Mouse (Mus musculus) intestine, embryonic 16.5 days (tissue): ENCODE measurements around the gene Akna. TPM values are rescaled to one million over a fixed set of nuclear protein-coding genes. Genes with fewer than 3 reads are reported as not detected.

Experiments
- ATAC-seq: fragments of 200-750 bp; cut with Nextera tagmentation; 2 replicates; pipeline ENCODE4 v1.8.0; 2017; ENCODE audit warnings: moderate TSS enrichment, moderate library complexity
- H3K27ac ChIP-seq: fragments of 300-500 bp; sonication (generic); 2 replicates; pipeline ENCODE4 v1.5.1; 2014; ENCODE audit warnings: mild to moderate bottlenecking, low read length
- H3K27me3 ChIP-seq: fragments of 300-500 bp; sonication (generic); replicated peaks from 2 replicates; pipeline ENCODE4 v1.6.1; 2014; ENCODE audit warnings: low read length, control low read depth, mixed read lengths; ENCODE audit not compliant: control insufficient read depth, insufficient read depth
- H3K36me3 ChIP-seq: fragments of 300-500 bp; sonication (generic); 2 replicates; pipeline ENCODE4 v1.6.1; 2014; ENCODE audit warnings: low read length, control low read depth; ENCODE audit not compliant: control insufficient read depth, insufficient read depth
- H3K4me1 ChIP-seq: fragments of 300-500 bp; sonication (generic); 2 replicates; pipeline ENCODE4 v1.6.1; 2014; ENCODE audit warnings: low read length, control low read depth, mixed read lengths; ENCODE audit not compliant: control insufficient read depth, insufficient read depth
- H3K4me2 ChIP-seq: fragments of 300-500 bp; sonication (generic); 2 replicates; pipeline ENCODE4 v1.6.1; 2014; ENCODE audit warnings: low read depth, low read length, control low read depth
- H3K4me3 ChIP-seq: fragments of 300-500 bp; sonication (generic); 2 replicates; pipeline ENCODE4 v1.5.1; 2014; ENCODE audit warnings: mild to moderate bottlenecking, low read length
- H3K9ac ChIP-seq: fragments of 300-500 bp; sonication (generic); 2 replicates; pipeline ENCODE4 v1.6.1; 2014; ENCODE audit warnings: low read depth, low read length
- H3K9me3 ChIP-seq: fragments of 300-500 bp; sonication (generic); 2 replicates; pipeline ENCODE4 v1.6.1; 2016; ENCODE audit warnings: low read length, control low read depth; ENCODE audit not compliant: control insufficient read depth
- WGBS: fragments of 180-500 bp; shearing (Covaris S2); extraction: QIAGEN DNeasy Blood & Tissue Kit; methylation state at CpG from one replicate; pipeline ENCODE4 v1.1.7; 2014; 5-methylcytosine and 5-hydroxymethylcytosine counted together
- polyA plus RNA-seq: library from polyadenylated mRNA; unstranded; fragments of >200 nt; fragmentation: Nextera tagmentation; extraction: Ambion mirVana; gene quantifications from 2 replicates; pipeline ENCODE4 v1.2.1, GENCODE M21; 2015

Akna gene
- polyA plus RNA-seq, 1 experiment from 2014 or later: 5.4 TPM

DNA sequence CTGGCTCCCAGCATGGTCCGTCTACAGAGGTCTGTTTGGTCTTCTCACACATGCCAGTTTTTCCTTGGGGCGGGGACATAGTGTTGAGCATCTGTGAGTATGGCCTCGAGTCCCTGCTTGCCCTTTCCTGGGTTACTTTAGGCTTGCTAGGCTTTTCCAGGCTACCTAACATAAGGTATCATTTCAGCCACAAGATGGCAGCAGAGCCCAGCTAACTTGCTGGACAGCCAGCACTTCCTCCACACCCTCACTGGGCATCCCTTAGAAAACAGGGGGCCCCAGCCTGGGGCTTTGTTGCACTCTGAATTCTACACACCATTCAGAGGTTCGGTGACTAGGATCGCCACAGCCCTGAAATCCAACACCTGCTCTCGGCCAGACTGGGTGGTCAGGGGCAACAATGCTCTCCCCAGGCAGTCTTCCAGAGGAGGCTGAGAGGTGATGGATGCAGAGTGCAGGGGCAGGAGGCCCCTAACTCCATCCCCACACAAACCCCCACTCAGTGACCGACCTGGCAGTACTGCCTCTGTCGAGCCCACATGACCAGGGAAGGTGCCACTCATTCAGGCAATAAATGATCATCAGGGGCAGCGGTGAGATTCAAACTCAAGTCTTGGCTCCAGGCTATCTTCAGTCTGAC, 14.3 kb upstream of the Akna start:
- Histone ChIP-seq H3K4me1 (no peaks in the 10 kb centered on the region), H3K27me3 (no peaks in the 10 kb centered on the region), H3K36me3 (no peaks in the 10 kb centered on the region), H3K27ac (no peak overlapping the region), H3K9me3 (no peaks in the 10 kb centered on the region), H3K9ac (no peak overlapping the region), H3K4me3 (no peak overlapping the region), H3K4me2 (no peak overlapping the region)
- 25% methylated on average over 9 of the region's 9 CpGs for WGBS
- peak; percentile 62 for ATAC-seq

DNA sequence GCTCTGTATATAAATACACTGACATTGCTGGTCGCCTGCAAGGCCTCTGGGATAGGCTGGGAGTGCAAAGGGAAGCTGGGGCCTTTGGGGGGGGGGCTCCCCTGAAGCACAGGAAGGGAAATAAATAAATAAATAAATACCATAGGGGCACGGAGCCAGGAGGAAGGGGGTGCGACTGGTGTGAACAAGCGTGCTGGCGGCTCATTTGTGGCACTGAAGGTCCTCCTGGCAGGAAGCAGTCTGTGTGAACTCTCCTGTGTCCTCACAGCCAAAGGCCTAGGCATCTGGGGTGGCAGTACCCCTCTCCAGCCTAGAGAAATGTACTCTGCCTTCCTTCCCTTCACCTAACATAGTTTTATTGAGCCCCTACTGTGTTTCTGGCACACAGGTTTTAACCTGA, 11.8 kb upstream of the Akna start:
- no peaks in the 10 kb centered on the region for H3K27me3 ChIP-seq
- H3K4me3 ChIP-seq: no peak overlapping the region
- no peak for ATAC-seq
- H3K4me2 ChIP-seq: no peak overlapping the region
- H3K36me3 ChIP-seq: no peaks in the 10 kb centered on the region
- H3K4me1 ChIP-seq: peaks cover 3% of the 10 kb centered on the region
- H3K27ac ChIP-seq: no peak overlapping the region
- no peak overlapping the region for H3K9ac ChIP-seq
- WGBS: 82% methylated on average over 5 of the region's 5 CpGs
- no peaks in the 10 kb centered on the region for H3K9me3 ChIP-seq

DNA sequence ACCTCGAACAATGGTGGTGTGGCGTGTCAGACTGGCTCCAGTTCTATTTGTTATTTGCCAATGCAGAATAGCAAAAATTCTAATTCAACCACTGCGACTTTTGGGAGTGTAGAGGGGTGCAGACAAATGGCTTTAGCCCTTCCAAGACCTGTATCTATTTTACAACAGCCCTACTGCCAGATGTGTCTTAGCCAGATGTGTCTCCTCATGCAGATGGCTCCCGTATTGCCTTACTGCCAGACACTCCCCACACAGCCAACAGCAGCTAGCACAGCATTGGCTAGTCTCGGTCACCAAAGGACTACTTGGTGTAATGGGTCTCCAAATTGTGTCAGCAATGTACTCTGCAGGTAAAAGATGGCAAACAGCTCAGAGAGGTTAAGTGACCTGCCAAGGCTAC, 8.1 kb upstream of the Akna start:
- 50% methylated on average over 5 of the region's 5 CpGs for WGBS

GRCm38 (mm10) chr4:63410583-63410934, 7.4 kb upstream of the Akna start:
- ATAC-seq: peak; percentile 95
- WGBS: under 1% methylated on average over 19 of the region's 19 CpGs
- peak overlapping the region; percentile 68 for H3K9ac ChIP-seq

More for the DNA sequence above, 8.1 kb upstream of the Akna start:
- Histone ChIP-seq H3K9ac (no peak overlapping the region), H3K9me3 (no peaks in the 10 kb centered on the region), H3K4me1 (peaks cover 24% of the 10 kb centered on the region), H3K4me2 (no peak overlapping the region), H3K27ac (no peak overlapping the region), H3K36me3 (no peaks in the 10 kb centered on the region), H3K27me3 (no peaks in the 10 kb centered on the region), H3K4me3 (no peak overlapping the region)
- no peak for ATAC-seq

GRCm38 (mm10) chr4:63409908-63410582, 6.9 kb upstream of the Akna start:
- H3K27ac ChIP-seq: peak overlapping the region; percentile 41; the same call in 1 of the 2 replicates
- H3K4me3 ChIP-seq: peak overlapping the region; percentile 70
- peak overlapping the region; percentile 68 for H3K9ac ChIP-seq
- WGBS: under 1% methylated on average over 39 of the region's 39 CpGs
- ATAC-seq: peak; percentile 86
- peaks cover 30% of the 10 kb centered on the region for H3K4me1 ChIP-seq
- H3K9me3 ChIP-seq: no peaks in the 10 kb centered on the region
- peak overlapping the region; percentile 98 for H3K4me2 ChIP-seq
- H3K36me3 ChIP-seq: no peaks in the 10 kb centered on the region
- H3K27me3 ChIP-seq: no peaks in the 10 kb centered on the region

More at GRCm38 (mm10) chr4:63410583-63410934, 7.4 kb upstream of the Akna start:
- H3K4me1 ChIP-seq: peaks cover 26% of the 10 kb centered on the region
- no peaks in the 10 kb centered on the region for H3K27me3 ChIP-seq
- H3K36me3 ChIP-seq: no peaks in the 10 kb centered on the region
- no peaks in the 10 kb centered on the region for H3K9me3 ChIP-seq
- peak overlapping the region; percentile 41; the same call in 1 of the 2 replicates for H3K27ac ChIP-seq
- H3K4me2 ChIP-seq: peak overlapping the region; percentile 98
- H3K4me3 ChIP-seq: peak overlapping the region; percentile 70

DNA sequence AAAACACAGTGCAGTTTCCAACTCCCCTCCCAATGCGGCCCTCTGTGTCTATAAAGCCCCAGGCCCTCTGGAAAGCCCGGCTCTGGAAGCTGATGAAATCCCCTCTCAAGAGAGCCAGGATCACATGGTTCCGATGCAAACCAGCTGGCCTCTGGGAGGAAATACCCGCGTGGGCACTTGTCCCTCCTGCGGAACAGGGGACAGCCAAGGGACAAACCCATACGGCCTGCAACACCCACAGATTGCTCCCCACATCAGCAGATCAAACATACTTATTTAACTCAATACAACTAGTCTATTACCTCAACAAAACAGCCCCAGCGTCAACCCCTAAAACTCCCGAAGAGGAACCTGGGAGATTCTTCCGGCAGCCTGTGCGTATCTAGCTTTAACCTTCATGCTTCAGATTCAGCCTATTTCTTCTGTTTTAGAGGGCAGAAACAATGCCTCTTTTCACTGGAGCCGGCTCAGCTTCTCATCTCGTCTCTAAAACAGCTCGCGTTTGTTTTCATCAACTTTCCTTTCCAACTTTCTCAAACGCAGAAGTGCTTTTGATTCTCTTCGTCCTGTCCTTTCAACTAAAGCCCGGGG, 6.3 kb upstream of the Akna start:
- H3K27me3 ChIP-seq: no peaks in the 10 kb centered on the region
- H3K9ac ChIP-seq: peak overlapping the region; percentile 68
- ATAC-seq: no peak
- peak overlapping the region; percentile 41 for H3K27ac ChIP-seq
- H3K4me3 ChIP-seq: peak overlapping the region; percentile 70
- H3K36me3 ChIP-seq: no peaks in the 10 kb centered on the region
- peaks cover 36% of the 10 kb centered on the region for H3K4me1 ChIP-seq
- 4% methylated on average over 18 of the region's 18 CpGs for WGBS
- H3K4me2 ChIP-seq: peak overlapping the region; percentile 98
- no peaks in the 10 kb centered on the region for H3K9me3 ChIP-seq

GRCm38 (mm10) chr4:63408649-63409048, 5.5 kb upstream of the Akna start:
- peak; percentile 16 for ATAC-seq
- H3K27ac ChIP-seq: no peak overlapping the region

GRCm38 (mm10) chr4:63408247-63408646, 5.1 kb upstream of the Akna start:
- H3K4me1 ChIP-seq: peaks cover 47% of the 10 kb centered on the region
- no peaks in the 10 kb centered on the region for H3K36me3 ChIP-seq
- no peaks in the 10 kb centered on the region for H3K27me3 ChIP-seq
- H3K9ac ChIP-seq: peak overlapping the region; percentile 43; the same call in 1 of the 2 replicates
- H3K4me2 ChIP-seq: 0 out of 2 replicates have a peak overlapping the region, but pooled peaks have one; percentile 0
- 50% methylated on average over 7 of the region's 7 CpGs for WGBS
- H3K9me3 ChIP-seq: no peaks in the 10 kb centered on the region
- H3K4me3 ChIP-seq: no peak overlapping the region
- H3K27ac ChIP-seq: no peak overlapping the region
- no peak for ATAC-seq

More at GRCm38 (mm10) chr4:63408649-63409048, 5.5 kb upstream of the Akna start:
- Histone ChIP-seq H3K9me3 (no peaks in the 10 kb centered on the region), H3K9ac (peak overlapping the region; percentile 43; the same call in 1 of the 2 replicates), H3K4me3 (no peak overlapping the region), H3K4me1 (peaks cover 43% of the 10 kb centered on the region), H3K36me3 (no peaks in the 10 kb centered on the region), H3K4me2 (0 out of 2 replicates have a peak overlapping the region, but pooled peaks have one; percentile 0), H3K27me3 (no peaks in the 10 kb centered on the region)
- 10% methylated on average over 8 of the region's 8 CpGs for whole genome bisulfite sequencing

DNA sequence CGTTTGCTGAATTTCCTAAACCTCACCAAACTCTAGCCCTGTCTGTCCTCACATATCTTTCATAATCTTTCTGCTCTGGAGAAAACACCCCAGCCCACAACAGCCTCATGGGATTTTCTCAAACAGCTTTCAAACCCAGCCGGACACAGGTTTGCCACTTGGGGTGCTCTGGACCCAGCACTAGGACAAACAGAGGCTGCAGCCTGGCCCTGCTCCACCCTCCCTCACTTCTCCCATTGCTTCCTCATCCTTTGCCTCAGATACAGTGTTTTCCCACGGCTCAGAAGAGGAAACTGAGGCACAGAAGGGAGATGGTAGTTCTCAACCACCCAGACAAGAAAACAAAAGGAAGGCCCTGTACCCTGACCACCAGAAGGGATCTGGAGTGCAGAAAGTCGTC, 2.5 kb upstream of the Akna start:
- H3K4me2 ChIP-seq: no peak overlapping the region
- ATAC-seq: no peak
- H3K4me1 ChIP-seq: peaks cover 62% of the 10 kb centered on the region
- H3K4me3 ChIP-seq: no peak overlapping the region
- H3K9me3 ChIP-seq: no peaks in the 10 kb centered on the region
- 55% methylated on average over 4 of the region's 4 CpGs for WGBS
- H3K9ac ChIP-seq: no peak overlapping the region
- no peaks in the 10 kb centered on the region for H3K36me3 ChIP-seq
- no peak overlapping the region for H3K27ac ChIP-seq
- no peaks in the 10 kb centered on the region for H3K27me3 ChIP-seq
